Mouse (Mus musculus): Measurements from ENCODE around the gene C3.

Gene C3

DNA sequence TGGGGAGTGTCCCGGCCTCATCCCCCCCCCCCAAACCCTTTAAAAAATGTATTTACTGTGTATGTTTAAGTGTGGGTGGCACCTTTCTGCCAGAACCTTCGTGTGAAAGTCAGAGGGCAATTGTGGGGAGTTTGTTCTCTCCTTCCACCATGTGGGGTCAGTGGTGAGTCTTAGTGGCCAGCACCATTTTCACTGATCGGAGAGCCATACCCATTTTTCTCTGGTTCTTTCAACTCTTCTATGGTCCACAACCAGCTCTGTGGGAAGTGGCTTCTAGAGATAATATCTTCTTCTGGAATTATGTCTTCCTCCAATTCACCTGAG, 8.1 kb downstream of the C3 start:
- DNase-seq (ENCODE audit: low spot score) = no peak

DNA sequence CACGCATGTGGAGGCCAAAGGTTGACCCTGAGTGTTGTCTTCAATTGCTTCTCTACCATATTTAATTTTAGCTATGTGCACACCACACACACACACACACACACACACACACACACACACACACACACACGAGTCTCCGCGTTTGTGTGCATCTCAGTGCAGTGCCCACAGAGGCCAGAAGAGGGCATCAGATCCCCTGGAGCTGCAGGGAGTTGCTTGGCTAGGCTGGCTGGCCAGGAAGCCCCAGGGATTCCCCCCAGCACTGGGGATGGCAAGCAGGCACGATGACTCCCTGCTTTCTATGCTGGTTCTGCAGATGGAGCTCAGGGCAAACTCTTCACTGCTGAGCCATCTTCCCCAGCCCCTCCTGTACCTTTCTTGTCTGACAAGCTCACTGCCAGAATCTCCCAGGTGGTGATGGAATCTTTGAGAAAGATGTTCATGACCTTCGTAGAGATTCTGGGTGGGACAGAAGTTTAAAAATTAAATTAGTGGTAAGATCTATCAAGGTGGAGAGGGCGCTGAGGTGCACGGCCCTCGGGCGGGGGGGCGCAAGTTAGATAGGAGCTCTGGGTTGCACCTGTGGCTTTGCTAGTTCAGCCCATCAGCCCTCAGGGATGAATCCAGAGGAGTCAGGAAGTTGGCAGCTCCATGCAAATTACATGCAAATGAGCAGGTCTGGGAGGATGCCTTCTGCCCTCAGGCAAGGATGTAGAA, 8.6 kb downstream of the C3 start:
- DNase-seq (ENCODE audit: low spot score) = no peak

DNA sequence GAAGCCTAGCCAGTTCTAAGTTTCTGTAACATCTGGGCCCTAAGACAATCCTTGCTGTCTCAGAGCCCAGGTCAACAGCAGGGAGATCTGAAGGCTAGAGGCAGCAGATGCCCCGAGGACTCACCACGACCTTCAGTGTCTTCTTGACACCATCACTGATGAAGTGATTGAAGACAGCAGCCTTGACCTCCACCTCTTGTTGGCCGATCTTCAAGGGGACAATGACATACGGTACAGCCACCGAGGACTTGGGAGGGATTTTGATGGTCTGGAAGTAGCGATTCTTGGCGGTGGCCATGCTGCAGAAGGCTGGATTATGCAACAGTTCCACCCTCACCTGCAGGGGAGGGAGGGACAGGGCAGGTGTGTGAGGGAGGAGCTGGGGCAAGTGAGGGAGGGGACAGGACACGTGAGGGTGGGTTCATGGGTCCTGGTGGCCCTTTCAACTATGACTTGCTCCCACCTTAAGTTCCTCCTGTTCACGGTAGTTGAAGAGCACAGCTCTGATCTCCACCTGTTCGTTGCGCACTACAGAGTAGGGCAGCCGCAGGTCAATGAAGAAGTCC, 9.5 kb downstream of the C3 start:
- DNase-seq (ENCODE audit: low spot score) = no peak

DNA sequence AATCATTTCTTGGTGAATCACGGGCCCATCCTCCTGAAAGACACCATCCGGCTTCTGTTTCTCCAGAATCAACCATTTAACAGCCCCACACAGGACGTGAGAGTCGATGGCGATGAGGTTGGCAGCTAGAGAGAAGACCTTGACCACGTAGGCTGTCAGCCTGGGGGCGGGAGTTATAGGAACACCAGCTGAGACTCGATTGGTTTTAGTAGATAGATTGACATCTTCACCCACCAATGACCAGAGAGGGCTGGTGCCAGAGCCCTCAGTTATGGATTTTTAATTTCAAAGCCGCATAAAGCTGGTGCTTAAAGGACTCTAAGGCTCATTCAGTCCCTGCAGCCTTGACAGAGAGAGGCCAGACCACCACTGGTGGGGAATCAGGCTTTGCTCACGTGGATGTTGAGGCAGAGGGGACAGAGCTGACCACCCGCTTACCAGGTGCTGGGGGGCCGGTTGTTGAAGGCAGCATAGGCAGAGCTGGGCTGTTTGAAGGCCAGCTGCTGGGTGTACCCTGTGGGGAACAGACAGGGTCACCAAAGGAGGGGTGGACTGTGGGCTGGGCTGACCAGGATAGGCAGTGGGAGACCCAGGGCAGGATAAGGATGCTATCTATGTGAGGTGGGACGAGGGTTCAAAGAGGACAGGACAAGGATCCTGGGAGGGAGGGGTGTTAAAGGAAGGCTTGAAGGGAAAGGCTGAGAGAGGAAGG, 13.1 kb downstream of the C3 start:
- DNase-seq (ENCODE audit: low spot score) = no peak

DNA sequence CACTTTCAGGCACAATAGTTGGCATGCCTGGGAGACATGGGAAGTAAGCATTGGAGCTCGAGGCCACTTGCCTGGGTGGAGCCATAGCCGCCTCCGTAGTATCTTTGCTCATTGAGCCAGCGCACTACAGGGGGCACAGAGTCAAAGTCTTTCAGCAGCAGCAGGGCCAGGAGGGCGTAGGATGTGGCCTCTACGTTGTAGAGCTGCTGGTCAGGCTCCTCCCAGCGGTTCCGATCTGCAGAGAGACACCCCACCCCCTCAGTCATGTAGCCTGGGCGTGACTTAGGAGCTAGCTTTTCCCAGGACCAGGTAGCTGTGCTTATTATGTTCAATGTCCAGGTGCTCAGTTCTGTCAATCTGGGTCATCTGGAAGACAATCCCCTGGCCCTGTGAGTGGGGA, 16.4 kb downstream of the C3 start:
- no peak for DNase-seq (ENCODE audit: low spot score)

DNA sequence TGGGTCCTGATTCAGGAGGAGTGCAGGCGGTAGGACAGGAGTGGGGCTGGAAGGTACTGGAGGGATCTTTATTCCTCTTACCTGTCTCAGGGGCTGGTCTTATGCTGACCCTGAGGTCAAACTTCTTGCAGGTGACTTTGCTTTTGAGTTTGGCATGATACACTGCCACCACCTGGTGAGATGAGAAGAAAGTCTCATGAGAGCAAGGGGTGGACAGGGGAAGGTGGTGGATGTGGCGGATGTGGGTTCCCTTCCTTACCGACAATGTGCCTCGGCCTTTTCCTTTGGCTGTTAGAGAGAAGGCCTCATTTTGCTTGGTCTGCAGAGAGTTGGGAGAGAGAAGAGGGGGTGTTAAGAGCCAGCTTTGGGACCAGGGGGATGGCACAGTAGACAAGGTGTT, 18.6 kb downstream of the C3 start:
- DNase-seq (ENCODE audit: low spot score) = no peak

DNA sequence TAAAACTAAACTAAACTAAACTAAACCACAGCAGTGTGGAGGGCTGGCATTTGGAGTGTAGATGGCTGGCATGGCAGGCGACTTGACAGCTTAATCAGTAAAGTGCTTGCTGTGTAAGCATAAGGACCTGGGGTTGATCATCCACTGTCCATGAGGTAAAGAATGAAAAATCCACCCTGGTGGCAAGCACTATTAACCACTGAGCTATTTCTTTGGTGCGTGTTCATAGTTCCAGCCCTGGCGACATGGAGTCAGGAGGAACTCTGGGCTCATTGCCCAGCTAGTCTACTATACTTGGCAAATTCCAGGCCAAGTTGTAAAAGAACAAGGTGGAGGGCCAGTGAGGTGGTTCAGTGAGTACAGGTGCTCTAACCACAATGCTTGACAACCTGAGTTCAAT, 20.0 kb downstream of the C3 start:
- no peak for DNase-seq (ENCODE audit: low spot score)

DNA sequence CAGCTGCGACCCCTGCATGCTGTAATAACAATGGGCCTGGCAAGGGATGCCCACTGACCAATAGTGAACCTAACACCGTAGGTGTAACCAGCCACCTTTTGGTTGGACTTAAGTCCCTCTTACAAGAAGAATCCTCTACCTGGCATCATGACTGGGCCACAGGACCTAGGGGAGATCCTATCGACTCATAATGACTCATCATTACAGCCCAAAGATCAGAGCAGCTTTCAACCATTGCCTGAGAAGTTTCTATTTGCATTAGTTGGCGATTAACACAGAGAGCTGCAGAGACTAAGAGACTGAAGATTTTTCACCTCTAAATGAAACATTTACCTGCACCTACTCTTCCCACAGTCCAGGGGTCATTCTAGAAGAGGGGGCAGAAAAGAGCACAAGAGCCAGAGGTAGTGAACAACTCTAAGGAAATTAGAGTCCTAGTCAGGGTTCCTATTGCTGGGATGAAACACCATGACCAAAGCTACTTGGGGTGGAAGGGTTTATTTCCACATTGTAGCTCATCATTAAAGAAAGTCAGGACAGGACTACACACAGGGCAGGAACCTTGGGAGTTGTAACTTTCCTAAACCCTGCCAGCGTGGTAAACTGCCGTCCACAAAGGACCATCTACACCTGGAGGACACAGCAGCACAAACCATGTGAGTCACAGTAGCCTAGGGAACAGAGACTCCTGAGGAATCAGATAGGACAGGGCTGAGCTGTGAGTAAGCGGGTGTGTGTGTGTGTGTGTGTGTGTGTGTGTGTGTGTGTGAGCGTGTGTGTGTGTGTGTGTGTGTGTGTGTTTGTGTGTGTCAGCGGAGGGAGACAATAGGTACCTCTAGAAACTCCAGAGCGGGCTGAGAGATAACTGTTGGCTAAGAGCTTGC, 25.9 kb downstream of the C3 start:
- no peak for DNase-seq (ENCODE audit: low spot score)

DNA sequence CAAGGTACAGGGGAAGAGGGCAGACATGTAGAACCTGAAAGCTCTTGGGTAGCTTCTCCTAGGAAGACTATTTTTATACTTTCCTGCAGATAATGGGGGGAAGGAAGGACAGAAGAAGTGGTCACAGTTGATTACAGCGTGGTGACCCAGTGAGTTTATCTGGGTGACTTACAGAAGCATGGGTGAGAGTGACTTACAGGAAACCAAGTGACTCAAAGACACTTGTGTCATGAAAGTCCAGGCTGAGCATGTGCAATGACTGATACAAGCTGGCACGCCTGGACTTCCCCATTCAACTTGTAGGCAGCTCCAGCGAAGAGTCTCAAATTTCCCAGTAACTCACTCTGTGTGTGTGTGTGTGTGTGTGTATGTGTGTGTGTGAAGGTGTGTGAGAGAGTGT, 29.7 kb downstream of the C3 start:
- DNase-seq (ENCODE audit: low spot score) = no peak

DNA sequence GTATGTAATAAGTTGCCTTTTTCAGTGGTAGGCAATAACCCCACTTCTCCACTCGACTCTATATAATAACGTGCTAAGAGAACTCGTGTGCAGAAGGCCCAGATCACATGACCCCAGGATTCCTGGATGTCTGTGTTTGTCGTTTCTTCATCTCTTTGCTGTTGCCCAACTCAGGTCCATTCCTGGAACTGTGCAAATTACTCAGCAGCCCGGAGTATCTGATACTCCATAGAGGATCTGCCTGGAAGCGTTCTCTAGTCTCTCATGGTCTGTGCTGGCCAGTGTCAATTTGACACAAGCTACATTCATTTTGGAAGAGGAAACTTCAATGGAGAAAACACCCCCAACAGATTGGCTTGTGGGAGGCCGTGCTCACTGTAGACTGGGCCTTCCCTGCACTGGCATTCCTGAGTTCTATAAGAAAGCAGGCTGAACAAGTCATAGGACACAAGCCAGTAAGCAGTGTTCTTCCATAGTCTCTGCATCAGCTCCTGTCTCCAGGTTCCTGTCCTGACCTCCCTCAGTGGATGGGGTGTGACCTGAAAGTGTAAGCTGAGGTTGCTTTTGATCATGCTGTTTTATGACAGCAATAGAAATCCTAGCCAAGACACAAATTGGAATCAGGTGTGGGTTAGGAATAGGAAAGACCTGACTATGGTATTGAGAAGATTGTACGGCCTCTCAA, 32.5 kb downstream of the C3 start:
- DNase-seq (ENCODE audit: low spot score) = no peak

DNA sequence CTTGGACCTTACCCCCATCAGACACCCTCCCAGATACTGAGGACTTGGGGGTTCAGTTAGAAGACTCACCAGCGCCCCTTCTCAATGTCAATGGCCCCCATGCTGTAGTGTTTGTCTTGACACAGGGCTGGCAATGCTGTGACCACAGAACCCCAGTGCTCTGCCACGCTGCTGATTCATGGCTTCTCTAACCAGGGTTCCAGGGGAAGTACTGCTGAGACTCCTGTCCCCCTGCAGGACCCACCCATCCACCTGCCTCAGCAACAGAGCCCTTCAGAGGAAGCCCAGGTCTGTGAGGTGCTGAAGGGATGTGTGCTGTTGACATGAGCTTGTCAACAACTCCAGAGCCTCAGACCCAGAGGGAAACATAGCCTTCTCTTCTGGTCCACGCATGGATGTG, 33.2 kb downstream of the C3 start:
- no peak for DNase-seq (ENCODE audit: low spot score)

DNA sequence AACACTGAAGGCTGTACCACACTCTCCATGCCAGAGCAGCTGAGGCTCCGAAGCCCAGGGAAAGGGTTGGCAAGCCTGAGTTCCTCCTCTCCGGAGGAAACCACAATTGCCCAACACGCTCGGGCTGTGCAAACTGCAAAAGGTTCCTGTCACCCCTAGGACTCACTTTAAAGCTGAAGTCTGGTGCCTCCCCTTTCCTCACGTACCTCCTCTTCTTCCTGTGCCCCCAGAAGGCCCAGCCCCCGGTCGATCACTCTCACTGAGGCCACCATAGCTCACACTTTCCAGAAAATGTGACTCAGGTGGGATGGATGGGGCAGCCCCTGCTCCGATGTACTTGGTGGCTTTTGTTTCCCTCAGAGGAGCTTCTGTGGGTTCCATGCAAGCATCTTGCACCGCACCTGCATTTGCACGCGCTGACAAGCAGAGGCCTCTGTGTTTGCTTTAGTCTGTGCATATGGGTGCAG, 33.9 kb downstream of the C3 start, which contains the start of gene Tnfsf14:
Gene Tnfsf14 (minus strand): TSS at position 137 of the 467 bp plus-strand sequence.
- DNase-seq (ENCODE audit: low spot score) = no peak

DNA sequence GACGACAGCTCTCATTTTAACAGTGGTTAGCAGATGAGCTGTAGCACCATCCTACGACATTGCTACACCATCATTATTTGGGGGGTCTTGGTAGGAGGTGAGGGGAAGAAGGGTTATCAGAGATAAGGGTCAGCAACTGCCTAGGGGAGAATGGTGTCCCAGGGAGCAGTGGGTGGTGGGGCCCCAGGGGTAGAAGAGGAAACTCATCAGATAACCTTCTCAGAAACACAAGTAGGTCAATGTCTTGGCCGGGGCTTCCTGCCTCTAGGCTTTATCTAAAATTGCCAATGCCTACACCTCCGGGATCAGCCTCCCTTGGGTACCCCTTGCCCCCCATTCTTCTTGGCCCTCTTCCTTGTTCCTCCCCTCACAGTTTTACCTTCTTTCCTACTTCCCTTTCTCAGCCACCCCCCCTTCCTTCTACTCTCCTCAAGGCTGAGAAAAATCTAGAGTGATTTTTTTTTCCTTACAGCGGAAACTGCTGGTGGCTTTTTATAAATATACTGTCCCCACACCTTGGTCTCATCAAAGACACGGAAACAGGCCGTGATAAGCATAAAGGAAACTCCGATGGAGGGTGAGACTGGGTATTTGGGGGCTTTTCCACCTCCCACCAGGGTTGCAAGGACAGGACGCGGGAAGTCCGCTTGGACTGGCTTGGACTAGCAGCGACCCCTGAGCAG, 39.3 kb downstream of the C3 start:
- no peak for DNase-seq (ENCODE audit: low spot score)

DNA sequence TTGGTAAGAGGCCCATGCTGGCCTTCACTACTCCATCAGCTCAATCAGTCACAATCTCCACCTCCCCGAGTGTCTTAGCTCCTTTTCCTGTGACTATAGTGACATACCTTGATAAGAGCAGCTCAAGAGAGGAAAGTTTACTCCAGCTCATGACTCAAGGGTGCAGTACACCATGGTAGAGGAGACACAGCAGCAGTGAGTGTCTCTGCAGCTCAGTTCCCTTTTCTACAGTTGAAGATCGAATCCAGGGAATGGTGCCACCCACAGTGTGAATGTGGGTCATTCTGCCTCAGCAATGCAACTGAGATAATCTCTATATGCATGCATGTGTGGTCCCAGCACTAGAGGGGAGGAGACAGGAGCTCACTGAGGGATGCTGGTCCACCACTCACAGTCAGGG, 42.3 kb downstream of the C3 start:
- DNase-seq (ENCODE audit: low spot score) = no peak

DNA sequence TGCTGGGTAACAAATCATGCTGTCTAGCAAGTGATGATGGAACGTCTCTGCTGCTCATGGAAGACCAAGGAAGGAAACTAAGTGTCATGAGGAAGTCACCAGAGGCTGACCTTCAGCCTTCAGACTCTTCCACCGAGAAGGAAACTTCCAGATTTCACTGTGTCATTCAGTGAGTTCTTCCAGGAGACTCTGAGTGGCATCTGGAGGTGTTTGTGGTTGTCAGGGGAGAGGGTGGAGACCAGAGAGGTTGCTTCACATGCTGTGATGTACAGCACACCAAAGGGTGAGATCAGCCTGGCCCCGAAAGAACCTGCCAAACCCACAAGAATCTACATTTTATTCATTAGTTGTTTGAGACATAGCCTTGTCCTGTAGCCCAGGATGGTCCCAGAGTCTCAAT, 45.1 kb downstream of the C3 start:
- no peak for DNase-seq (ENCODE audit: low spot score)

DNA sequence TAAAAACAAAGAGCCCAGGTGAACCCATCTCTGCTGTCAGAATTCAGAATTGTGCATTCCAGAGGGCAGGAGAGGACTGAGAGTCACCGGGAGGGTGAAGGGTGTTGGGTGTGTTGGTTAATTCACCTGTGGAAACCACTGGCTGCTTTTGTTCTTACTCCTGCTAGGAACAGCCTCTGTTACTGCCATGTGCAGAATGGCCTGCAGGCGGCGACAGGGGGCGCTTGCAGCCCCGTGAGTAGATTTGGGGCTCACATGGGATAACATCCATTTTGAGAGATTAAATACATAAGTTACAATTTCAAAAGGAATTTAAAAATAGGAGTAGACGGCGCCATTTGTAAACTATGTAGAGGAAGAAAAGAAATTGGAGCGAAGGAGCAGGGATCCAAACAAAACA, 47.6 kb downstream of the C3 start:
- DNase-seq (ENCODE audit: low spot score) = no peak

DNA sequence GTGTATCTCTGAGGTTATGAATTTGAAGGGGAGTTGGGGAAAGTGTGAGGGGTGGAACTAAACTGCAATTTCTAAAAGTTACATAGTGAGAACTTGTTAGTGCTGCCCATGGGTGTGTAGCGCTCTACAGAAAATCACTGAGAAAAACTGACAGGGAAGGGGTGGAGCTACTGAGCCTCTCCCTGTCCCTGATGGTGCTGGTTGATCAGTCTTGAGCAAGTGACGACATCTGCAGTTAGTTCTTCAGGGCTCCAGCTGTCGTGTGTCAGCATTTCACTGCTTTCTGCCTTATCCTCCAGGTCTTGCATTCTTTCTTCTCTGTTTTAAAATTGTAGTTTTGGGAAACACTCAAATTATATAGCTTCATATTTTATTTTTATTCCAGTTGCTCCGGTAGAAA, 54.6 kb downstream of the C3 start:
- DNase-seq (ENCODE audit: low spot score) = no peak

DNA sequence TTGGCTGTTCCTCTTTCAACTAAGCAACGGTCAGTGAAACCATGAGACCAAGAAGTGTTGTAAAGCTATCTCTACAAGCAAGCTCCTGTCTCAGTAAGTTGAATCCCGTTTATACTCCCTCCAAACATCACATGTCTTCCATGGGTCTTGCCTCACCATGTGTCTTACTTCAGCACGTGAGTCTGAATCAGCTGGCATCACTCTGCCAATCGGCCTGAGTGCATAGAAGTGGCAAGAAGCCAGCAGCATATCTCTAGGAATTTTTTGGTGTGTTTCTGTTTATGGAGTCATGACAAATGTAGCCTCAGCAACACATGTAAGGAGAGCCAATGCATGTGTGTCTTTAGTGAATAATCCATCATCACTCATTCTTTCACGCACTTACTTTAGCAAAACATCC, 55.6 kb downstream of the C3 start:
- DNase-seq (ENCODE audit: low spot score) = no peak

DNA sequence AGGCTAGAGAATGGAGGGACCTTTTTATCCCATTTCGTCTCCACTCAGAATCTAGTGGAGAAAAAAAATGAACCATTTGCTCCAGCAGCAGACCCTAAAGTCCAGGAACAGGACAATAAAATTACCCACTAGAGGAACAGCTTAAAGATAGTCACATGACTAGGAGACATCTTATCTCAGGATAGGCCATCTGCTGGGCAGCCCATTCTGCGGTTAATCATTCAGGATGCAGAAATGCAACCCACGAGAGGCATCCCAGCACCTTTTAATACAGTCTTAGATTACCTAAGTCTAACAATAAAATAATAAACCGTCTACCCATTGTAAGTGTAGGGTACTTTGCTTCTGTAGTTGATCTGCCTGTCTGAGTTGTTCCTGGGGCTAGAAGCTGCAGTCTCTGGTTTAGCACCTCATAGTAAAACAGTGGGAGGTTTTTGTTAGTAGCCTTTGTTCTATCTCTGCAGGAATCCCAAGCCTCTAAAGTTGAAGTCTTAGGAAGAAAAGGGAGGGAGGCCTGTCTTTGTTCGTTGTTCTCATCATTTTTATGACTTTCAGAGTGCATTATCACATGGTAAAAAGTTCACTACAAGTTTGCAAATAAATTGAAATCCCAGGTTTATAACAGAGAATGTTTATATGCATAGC, 57.2 kb downstream of the C3 start:
- no peak for DNase-seq (ENCODE audit: low spot score)

DNA sequence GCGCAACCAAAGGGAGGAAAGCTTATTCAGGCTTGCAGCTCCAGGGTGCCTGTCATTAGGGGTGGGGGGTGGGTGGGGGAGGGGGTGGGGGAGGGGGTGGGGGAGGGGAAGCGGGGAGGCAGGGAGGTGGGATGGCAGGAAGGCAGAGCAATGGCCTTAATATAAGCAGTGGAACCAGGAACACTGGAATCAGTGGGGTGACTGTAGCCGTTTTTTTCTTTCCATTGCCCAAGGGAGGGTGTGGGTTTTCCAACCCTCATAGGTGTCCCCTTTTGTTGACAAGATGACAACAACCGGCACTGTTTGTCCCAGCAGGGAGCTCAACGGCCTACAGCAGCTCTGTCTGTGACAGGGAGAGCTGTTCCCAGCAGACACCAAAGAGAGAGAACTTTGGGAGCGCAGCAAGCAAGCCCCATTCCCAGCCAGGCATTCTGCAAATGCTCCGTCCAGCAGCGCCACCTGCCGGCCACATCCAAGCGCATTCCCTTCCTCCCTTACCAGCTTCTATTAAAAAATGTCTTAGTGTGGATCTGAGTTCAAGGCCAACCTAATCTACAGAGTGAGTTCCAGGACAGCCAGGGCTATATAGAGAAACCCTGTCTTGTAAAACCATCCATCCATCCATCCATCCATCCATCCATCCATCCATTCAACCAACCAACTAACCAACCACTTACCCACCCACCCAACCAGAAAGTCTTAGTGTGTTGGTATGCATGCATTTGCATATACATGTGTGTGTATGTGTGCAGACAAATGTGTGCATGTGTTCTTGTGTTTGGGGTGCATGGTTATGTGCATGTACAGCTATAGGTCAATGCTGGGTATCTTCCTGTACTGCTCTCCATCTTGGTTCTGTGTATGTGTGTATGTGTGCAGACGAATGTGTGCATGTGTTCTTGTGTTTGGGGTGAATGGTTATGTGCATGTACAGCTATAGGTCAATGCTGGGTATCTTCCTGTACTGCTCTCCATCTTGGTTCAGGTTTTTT, 60.8 kb downstream of the C3 start:
- peak; percentile 37 for DNase-seq (ENCODE audit: low spot score)

All from ovary, adult 18-20 months (tissue).